Mouse (Mus musculus) heart, adult 9 months (tissue): ENCODE data around the gene Ntrk3.

ENCODE experiments used
- DNase-seq, 2 experiments: peaks; one replicate each; pipeline ENCODE4 v3.0.0; 2022; ENCODE audit warnings: low spot score in 2 of 2

Gene Ntrk3

DNA sequence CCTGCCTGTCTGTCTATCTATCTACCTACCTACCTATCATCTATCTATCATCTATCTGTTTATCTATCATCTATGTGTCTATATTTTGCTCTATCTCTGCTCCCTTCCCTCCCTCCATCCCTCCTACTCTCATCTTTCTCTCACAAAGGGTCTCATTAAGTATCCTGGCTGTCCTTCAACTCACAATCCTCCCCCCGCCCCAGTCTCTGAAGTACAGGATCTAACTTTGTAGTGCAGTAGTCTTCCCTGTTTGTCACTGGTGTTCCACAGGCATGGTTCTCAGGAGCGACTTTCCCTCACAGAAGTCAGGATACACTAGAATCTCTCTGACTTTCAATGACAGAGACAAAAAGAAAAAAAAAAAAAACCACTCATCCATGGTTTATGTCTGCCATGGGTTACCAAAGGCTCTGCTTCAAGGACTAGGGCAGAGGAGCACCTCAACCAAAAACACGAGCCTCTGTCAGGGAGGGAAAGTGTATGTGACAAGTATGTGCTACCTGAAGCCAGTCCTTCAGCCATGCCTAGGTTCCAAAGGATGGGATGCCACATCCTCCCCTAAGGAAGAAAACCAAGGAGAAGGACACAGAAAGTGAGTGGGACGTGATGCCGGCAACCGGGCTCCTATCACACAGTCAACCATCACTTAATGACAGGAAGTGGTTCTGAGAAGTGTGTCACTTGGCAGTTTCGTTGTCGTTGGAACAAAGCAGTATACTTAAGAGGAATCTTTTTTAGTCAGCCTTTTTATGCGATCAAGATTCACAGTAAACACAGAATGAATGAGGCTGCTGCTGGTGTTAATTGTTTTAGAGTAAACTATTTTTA is 16.6 kb downstream of the Ntrk3 start:
- DNase-seq: no peak

DNA sequence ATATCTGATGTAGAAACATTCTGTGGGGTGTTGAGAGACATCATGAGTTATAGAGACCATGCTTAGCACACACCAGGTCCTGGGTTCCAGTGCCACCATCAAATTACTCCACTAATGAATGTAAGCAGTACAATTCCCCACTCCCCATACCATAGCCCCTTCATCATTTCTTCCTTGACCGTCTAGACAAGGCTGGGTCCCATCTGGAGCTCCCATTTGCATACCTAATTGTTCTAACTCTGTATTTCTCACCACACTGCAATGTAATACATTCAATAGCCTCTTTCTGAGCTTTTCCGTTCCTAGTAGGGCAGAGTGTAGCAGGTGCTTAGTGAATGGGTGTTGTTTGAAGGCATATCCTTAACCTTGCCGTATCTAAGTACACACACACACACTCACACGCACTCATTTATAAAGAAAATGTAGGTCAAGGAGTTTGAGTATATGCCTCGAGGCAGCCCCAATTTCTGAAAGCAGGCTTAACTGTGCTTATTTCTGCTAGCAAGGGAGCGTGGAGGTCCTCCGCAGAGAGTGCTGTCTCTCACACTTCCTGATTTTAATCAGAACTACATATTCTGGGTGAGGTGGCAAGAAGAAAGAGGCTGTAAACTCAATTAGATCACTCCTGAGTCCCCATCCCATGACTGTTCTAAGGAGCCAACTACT is 17.9 kb downstream of the Ntrk3 start:
- no peak for DNase-seq

GRCm38 (mm10) chr7:78719117-78719516 is 18.7 kb downstream of the Ntrk3 start:
- no peak for DNase-seq

DNA sequence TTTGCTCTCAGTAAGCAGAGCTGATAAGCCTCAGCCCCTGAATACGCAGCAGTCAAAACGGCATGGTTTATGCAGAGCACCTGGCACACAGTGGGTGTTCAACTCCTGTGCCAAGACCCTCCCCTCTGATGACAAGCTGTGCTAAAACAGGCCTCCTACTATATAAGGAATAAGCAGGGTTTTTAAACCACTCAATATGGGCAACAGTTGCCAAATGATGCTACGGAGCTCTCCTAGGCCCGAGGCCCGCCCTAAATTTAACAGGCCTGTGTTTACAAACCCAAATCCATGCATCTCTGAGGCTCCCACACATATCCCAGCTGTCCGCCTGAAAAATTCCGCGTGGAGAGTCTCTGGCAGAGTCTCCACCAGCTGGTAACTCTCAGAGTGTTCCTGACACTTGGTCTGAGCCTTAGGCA is 19.6 kb downstream of the Ntrk3 start:
- no peak for DNase-seq

DNA sequence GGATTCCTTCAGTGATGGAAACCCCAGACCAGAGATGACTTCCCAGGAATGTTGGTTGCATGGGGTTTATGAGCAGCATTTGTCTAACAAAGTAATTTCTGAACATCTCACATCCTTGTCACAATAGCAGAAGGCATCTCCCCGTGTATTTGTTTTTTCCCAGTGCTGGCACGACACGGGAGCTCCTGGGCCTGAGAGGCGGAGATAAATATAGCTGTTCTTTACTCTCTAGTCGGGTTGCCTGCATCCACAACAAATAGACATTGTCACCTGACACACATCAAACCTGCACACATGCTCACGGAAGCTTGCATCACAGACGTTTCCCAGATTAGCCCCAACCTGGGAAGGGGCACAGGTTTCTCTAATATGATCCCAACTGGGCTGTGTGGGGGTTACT is 30.1 kb downstream of the Ntrk3 start:
- DNase-seq: no peak

DNA sequence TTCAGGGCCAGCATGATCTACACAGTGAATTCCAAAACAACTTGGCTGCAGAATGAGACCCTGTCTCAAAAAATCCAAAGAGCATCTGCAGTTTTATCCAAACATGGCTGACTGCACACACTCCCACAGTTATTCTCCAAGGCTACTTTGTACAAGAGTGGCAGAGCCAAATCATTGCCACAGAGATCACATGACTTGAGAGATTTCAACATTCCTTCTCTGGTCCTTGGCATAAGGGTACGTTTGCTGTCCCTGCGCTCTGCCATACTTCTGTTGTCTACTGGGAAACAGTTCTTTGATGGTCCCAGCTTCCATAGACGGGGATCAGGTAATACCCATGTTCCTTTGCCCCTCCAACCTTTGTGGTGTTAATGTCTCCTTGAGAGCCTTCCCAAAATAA is 30.7 kb downstream of the Ntrk3 start:
- no peak for DNase-seq

DNA sequence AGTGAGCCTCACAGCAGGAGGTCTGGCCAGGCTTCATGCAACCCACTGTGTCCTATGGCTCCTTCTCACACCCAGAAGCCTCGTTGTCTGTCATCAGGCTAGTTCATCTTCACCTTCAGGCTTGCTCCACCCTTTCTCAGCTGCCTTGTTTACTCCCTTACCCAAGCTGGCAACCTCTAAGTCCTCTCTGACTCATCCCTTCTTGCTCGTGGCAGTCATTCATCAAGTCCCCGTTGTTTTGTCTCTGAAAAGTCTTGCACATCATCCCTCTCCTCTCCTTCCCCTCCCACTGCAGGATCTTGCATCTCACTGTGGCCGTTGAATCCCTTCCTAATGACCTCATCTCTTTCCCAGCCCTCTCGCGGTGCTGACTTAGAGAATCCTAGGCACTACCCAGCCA is 35.1 kb downstream of the Ntrk3 start:
- no peak for DNase-seq

- no peak for DNase-seq
These were observed 42.6 kb downstream of the Ntrk3 start for GRCm38 (mm10) chr7:78695200-78695599.

DNA sequence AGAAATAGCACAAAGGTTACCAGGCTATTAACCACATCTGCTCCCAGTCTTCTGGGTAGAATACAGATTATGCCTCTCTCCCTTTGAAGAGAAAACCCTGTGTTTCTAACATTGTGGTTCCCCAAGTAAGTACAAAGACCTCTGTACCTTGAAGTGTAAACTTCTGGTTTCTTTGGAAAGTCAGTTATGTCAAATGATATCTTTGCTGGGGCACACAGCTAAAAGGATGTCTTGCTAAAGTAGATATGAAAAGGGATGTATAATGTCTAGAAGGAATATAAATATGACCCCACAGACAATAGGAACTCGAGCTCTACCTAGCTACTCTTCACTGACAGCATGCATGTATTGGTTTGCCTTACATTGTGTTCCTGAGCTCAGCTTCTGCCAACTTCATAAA is 44.7 kb downstream of the Ntrk3 start:
- DNase-seq: no peak

DNA sequence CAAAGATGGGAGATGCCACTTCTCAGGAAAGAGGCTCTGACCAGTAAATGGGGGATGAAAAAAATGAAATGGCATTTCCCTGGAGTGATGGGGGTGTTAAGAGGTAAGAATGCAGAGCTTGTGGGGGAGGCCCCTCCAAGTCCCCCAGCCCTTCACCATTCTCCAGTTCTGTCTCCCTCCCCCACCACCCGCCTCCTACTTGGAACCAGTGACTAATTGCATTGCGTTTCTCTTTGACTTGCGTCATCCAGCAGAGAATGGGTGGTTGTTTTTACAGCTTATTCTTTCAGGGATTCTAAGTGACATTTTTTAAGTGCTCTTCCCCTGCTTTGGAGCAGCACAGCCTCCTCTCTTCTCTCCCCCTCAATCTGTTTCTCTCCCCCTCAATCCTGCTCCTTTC is 46.9 kb downstream of the Ntrk3 start:
- no peak for DNase-seq

DNA sequence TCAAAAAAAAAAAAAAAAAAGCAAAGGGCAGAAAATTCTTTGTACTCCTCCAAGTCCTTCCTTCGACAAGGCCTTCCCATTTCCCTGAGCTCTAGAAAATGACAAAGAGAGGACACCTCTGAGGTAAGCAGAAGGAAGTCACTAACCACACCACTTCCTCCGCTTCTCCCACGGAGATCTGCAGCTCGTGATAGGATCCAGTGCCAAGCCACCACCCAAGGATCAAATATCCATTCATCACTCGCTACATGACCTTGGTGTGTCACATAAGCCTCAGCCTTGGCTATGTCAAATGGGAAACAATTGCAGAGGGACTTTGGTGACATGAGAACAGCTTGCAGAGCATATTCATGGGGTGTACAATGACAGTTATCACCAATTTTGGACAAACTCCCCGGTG is 52.9 kb downstream of the Ntrk3 start:
- no peak for DNase-seq

DNA sequence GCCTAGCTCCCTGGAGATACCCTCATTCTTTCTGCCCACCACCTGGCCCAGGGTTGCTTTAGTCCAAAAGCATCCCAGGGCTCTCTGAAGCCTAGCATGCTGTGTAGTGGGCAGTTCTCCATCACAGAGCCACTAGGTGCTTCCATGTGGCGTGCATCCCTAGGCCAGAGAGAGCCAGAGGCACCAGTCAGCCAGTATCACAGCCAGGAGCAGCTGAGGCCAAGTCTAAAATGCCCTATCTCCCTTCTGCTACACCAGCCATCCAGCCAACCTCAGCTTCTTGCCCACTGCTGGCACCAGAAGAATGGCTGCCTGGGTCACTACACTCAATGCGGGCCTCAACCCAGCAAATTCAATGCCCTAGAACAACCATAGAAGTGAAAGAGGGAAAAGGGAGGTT is 56.9 kb downstream of the Ntrk3 start:
- DNase-seq: no peak

GRCm38 (mm10) chr7:78669407-78669806 is 68.4 kb downstream of the Ntrk3 start:
- DNase-seq: no peak

DNA sequence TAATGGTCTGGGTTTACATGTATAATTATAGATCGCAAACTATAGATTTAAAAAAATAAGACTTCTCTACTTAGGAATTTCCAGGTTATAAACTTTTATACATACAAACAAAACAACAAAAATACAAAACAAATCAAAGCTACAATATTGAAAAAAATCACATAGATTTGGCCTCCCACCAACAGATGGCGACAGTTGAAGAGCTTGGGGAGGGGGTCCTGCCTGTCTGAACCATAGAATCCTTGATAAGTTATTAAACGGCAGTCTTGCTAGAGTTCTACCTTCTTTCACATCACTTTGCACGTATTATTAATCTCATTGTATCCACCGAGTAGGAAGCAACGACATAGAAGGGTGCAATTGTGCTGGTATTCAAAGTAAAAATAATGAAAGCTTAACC is 68.9 kb downstream of the Ntrk3 start:
- DNase-seq: no peak

DNA sequence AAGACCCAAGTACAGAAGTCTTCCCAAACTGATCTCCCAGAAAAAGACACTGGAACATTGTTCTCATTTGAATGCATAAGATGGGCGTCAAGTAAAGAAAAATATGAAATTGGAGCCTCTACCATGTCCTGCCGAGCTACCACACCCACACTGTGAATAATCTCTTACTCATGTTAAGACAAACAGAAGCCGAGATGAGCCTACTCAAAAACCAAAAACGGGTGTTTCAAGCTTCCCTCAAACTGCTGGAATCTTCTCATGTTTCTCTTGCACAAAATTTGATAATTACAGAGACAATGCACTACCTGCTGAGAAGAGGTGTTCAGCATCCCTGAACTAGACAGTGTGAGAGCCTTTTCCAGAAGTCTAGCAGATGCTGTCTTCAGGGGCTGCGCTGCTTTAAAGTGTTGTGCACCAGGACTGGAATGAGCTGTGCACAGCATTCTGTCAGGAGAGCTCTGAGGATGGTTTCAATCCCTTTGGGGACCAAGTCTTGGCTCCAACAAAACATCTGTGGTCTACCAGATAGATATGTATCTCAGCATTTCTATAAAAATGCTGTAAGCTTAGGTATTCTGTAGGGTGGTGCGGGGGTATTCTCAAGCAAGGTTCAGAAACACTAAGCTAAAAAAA is 69.7 kb downstream of the Ntrk3 start:
- DNase-seq: no peak

DNA sequence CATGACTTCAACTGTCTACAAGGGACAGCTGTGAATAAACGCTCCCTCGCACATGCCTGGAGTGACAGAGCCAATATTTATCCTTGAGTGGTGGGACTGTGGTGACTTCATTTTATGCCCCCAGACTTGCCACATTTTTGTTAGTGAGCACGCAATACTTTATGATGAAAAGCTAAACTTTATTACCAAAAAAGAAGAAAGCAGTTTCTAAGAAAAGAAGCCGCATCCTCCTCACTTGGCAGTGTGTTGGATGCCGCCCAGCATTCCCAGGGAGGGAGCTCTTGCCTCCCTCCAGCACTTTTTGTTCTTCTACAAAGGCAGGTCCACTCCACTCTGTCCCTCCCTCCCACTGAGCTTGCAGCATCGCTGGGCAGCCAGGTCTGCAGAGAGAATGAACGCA is 77.0 kb downstream of the Ntrk3 start:
- no peak for DNase-seq

DNA sequence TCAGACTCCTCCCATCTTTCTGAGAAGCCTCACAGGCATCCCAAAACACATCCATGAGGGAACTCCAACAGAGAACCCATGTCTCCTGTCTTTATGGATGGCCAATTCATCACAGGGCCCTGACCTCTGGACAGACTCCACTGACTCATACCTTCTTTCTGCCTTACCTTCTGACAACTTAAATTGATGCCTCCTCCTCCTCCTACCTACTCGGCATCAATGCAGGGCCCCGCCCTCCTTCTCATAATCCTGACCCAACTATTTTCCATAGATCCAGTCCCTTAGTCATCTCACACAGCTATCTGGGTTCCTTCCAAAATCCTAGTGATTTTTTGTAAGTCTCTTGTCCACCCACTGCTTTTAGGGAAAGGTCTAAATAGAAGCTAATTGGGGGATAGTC is 78.0 kb downstream of the Ntrk3 start:
- DNase-seq: no peak

DNA sequence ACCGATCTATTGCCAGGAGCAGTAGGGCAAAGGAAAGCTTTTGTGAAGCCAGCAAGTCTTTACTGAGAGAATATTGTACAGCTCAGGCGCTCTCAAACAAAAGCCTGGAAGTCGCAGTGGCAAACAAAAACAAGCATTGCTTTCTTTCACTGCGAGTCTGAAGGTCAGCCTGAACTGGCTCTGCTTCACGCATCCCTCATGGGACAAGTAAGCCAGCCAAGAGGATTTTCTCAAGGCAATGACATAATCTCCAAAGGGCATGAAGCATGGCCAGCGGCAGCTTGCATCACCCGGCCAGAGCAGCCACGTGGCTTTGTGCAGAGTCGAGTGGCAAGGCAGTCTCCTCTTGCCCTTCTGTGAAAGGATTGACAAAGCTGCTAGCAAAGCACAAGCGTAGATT is 79.8 kb downstream of the Ntrk3 start:
- peak; percentile 13 to 45 for DNase-seq

GRCm38 (mm10) chr7:78656181-78656580 is 81.6 kb downstream of the Ntrk3 start:
- no peak for DNase-seq

DNA sequence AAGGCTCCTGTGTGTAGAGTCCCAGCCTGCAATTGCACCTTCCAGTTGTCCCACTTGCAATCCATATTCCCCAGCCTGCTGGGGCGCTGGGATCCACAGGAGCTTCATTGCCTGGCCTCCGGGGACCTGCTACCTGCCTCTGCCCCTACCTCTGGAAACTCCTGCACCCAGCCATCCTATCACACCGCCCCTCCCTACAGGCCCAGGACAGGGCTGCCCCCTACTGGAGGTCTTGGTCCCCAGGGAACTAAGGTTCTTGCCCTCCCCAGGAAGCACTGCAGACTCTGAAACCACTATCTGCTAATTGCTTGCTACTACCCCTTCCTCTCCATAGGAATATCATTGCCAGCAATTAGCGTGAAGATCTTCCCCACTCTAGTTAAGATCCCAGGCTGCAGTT is 84.1 kb downstream of the Ntrk3 start:
- no peak for DNase-seq

DNA sequence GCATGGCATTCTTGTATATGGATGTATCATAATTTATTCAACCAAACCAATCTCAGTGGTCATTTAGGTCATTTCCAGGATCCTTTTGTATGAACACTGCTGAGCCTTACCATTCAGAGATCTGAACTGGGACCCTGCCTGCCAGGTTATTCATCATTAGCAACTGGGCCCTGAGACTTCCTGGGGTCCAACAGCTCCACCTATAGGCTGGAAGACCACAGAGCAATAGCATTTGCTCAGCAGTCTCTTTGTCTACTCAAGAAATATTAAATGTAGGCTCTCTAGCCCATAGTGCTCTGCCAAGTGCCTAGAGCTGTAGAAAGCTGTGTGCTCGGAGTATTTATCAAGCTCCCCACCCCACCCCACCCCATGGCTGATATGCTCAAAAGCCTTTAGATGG is 85.5 kb downstream of the Ntrk3 start:
- no peak for DNase-seq

DNA sequence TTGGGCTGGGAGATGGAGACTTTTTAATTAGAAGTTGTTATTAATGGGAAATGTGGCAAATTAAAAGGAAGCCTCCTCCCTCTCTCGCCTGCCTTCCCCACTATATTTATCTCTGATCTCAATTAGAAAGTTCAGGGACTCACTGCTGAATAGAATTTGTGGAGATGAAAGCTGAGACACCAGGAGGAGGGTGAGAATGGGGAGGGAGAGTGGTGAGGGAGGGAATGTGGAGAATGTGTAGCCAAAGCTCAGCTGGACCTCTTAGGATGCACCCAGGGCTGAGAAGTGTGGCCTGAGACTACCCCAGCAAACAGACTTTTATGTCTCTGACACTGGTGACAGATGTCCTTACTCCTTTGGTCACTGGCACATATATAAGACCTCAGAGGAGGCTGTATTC is 86.3 kb downstream of the Ntrk3 start:
- no peak for DNase-seq

- no peak for DNase-seq
These were observed 94.1 kb downstream of the Ntrk3 start for GRCm38 (mm10) chr7:78643667-78644066.
